Mouse (Mus musculus): ENCODE measurements at regions not wholly inside any gene's neighbourhood (a gene's known extent, or its start where the extent isn't known, plus 50 kb on each side); places are given as distances from the start of the nearest gene placed in this dataset.

GRCm38 (mm10) chr2:11005806-11006205 lies 166.1 kb upstream of the Prkcq start:
- Histone ChIP-seq H3K36me3 (replicated peaks) (no peaks in the 10 kb centered on the region), H3K27me3 (no peaks in the 10 kb centered on the region), H3K9me3 (replicated peaks) (no peaks in the 10 kb centered on the region), H3K9ac (no peak overlapping the region), H3K4me2 (no peak overlapping the region), H3K4me3 (replicated peaks) (no peak overlapping the region), H3K4me1 (replicated peaks) (no peaks in the 10 kb centered on the region), H3K27ac (replicated peaks) (no peak overlapping the region)
- ATAC-seq (ENCODE audit: insufficient read depth): no peak
- 14% methylated on average over 2 of the region's 2 CpGs for WGBS (ENCODE audit: insufficient replicate concordance)

- Histone ChIP-seq H3K4me1 (replicated peaks) (no peaks in the 10 kb centered on the region), H3K4me2 (no peak overlapping the region), H3K36me3 (replicated peaks) (no peaks in the 10 kb centered on the region), H3K9ac (no peak overlapping the region), H3K9me3 (replicated peaks) (no peaks in the 10 kb centered on the region), H3K4me3 (replicated peaks) (no peak overlapping the region), H3K27ac (replicated peaks) (no peak overlapping the region), H3K27me3 (no peaks in the 10 kb centered on the region)
- WGBS (ENCODE audit: insufficient replicate concordance): 62% methylated on average over 11 of the region's 11 CpGs
- ATAC-seq (ENCODE audit: insufficient read depth): no peak
Observed at GRCm38 (mm10) chr2:11011041-11011962, 160.6 kb upstream of the Prkcq start.

- no peak overlapping the region for H3K4me2 ChIP-seq
- 55% methylated on average over 4 of the region's 4 CpGs for WGBS (ENCODE audit: insufficient replicate concordance)
Observed at GRCm38 (mm10) chr2:11012312-11012860, 159.5 kb upstream of the Prkcq start.

DNA sequence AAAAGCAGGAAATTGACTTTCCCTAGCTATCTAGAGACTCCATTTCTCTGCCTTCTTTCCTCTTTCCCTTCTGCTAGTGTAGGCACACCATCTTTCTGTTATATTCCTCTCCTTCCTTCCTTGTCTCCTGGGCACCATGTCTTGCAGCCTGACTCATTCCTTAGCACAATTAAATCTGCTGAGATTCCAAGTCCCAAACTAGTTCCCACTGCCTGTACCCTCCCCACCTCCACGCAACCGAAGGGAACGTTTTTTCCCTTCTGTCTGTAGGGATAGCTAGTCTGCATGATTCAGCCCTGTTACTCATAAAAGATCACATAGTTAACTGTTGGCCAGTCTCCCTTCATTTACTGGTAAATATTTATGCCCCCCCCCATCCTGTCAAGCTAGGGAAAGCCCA lies 158.8 kb upstream of the Prkcq start:
- no peak for ATAC-seq (ENCODE audit: insufficient read depth)
- Histone ChIP-seq H3K9ac (no peak overlapping the region), H3K27ac (replicated peaks) (no peak overlapping the region), H3K4me1 (replicated peaks) (no peaks in the 10 kb centered on the region), H3K9me3 (replicated peaks) (no peaks in the 10 kb centered on the region), H3K27me3 (no peaks in the 10 kb centered on the region), H3K36me3 (replicated peaks) (no peaks in the 10 kb centered on the region), H3K4me3 (replicated peaks) (no peak overlapping the region), H3K4me2 (no peak overlapping the region)
- 80% methylated on average over 3 of the region's 3 CpGs for WGBS (ENCODE audit: insufficient replicate concordance)

More at GRCm38 (mm10) chr2:11012312-11012860, 159.5 kb upstream of the Prkcq start:
- Histone ChIP-seq H3K27ac (replicated peaks) (no peak overlapping the region), H3K4me1 (replicated peaks) (no peaks in the 10 kb centered on the region), H3K36me3 (replicated peaks) (no peaks in the 10 kb centered on the region), H3K9me3 (replicated peaks) (no peaks in the 10 kb centered on the region), H3K27me3 (no peaks in the 10 kb centered on the region), H3K9ac (no peak overlapping the region), H3K4me3 (replicated peaks) (no peak overlapping the region)
- ATAC-seq (ENCODE audit: insufficient read depth): no peak

DNA sequence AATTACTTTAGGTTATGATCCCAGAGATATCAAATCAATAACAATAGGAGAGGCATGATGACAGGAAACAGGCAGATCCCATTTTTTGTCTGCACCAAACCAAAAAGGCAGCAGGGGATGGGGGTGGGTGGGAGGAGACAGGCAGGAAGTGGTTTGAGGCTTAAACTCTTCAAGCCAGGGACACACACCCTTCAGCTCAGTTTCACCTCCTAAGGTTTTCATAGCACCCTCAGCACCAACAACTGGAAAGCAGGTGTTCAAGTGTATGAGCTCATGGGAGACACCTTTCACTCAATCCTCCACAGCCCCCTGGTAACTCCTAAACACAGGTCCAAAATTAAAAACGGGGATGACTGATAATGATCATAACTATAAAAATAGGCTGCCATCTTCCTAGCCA lies 155.5 kb upstream of the Prkcq start:
- H3K9me3 ChIP-seq (replicated peaks): no peaks in the 10 kb centered on the region
- no peak overlapping the region for H3K9ac ChIP-seq
- no peak overlapping the region for H3K4me2 ChIP-seq
- no peaks in the 10 kb centered on the region for H3K36me3 ChIP-seq (replicated peaks)
- H3K27ac ChIP-seq (replicated peaks): no peak overlapping the region
- H3K4me1 ChIP-seq (replicated peaks): no peaks in the 10 kb centered on the region
- no peak for ATAC-seq (ENCODE audit: insufficient read depth)
- WGBS (ENCODE audit: insufficient replicate concordance): 45% methylated on average over 1 of the region's 1 CpGs
- H3K27me3 ChIP-seq: no peaks in the 10 kb centered on the region
- no peak overlapping the region for H3K4me3 ChIP-seq (replicated peaks)

DNA sequence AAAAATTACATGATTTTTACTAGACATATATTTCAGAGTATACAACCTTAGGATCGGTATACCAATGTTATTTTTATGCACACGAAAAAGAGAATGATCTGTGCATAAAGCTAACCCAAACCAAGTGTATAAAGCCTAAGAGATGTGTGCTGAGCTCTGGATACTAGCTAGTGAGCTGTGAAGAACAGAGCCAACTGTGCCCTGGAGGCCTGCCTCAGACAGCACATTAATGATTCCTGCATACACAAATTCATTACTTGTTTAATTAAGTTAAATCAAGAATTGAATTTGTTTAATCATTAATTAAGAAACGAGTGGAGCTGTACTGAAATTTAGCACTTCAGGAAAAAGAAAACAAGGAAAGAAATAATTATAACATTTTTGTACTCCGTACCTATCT lies 139.0 kb upstream of the Prkcq start:
- Histone ChIP-seq H3K4me2 (no peak overlapping the region), H3K27ac (replicated peaks) (no peak overlapping the region), H3K9me3 (replicated peaks) (no peaks in the 10 kb centered on the region), H3K27me3 (no peaks in the 10 kb centered on the region), H3K36me3 (replicated peaks) (no peaks in the 10 kb centered on the region), H3K4me1 (replicated peaks) (no peaks in the 10 kb centered on the region), H3K9ac (no peak overlapping the region), H3K4me3 (replicated peaks) (no peak overlapping the region)
- ATAC-seq (ENCODE audit: insufficient read depth): no peak
- 52% methylated on average over 4 of the region's 4 CpGs for WGBS (ENCODE audit: insufficient replicate concordance)

DNA sequence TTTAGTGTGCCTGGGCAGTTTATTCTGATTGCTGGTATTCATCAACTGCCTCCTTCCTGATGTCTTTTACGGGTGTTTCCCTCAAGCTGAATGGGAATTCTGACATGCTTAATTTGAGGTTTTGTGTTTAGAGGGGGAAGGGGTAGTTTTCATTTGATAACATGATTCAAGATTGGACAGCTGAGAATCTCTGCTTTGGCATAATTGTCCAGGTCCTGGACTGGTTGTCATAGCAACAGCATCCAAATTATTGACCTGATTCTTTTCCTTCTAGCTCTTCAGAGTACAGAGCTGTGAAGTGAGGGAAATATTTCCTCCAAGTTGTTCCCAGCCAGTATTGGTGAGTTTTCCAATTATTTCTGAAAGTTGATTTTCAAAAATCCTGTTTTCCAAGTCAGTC lies 137.7 kb upstream of the Prkcq start:
- 53% methylated on average over 1 of the region's 1 CpGs for WGBS (ENCODE audit: insufficient replicate concordance)
- no peak overlapping the region for H3K27ac ChIP-seq (replicated peaks)
- no peaks in the 10 kb centered on the region for H3K9me3 ChIP-seq (replicated peaks)
- no peak overlapping the region for H3K4me3 ChIP-seq (replicated peaks)
- no peak overlapping the region for H3K4me2 ChIP-seq
- no peak overlapping the region for H3K9ac ChIP-seq
- no peaks in the 10 kb centered on the region for H3K36me3 ChIP-seq (replicated peaks)
- ATAC-seq (ENCODE audit: insufficient read depth): no peak
- H3K27me3 ChIP-seq: no peaks in the 10 kb centered on the region
- H3K4me1 ChIP-seq (replicated peaks): no peaks in the 10 kb centered on the region

- H3K4me1 ChIP-seq (replicated peaks): no peaks in the 10 kb centered on the region
- no peak overlapping the region for H3K27ac ChIP-seq (replicated peaks)
- WGBS (ENCODE audit: insufficient replicate concordance): 65% methylated on average over 11 of the region's 11 CpGs
- no peak overlapping the region for H3K4me2 ChIP-seq
- H3K4me3 ChIP-seq (replicated peaks): no peak overlapping the region
- H3K9ac ChIP-seq: no peak overlapping the region
- no peaks in the 10 kb centered on the region for H3K27me3 ChIP-seq
- no peak for ATAC-seq (ENCODE audit: insufficient read depth)
- no peaks in the 10 kb centered on the region for H3K9me3 ChIP-seq (replicated peaks)
- H3K36me3 ChIP-seq (replicated peaks): no peaks in the 10 kb centered on the region
Observed at GRCm38 (mm10) chr2:11037343-11037742, 134.6 kb upstream of the Prkcq start.

DNA sequence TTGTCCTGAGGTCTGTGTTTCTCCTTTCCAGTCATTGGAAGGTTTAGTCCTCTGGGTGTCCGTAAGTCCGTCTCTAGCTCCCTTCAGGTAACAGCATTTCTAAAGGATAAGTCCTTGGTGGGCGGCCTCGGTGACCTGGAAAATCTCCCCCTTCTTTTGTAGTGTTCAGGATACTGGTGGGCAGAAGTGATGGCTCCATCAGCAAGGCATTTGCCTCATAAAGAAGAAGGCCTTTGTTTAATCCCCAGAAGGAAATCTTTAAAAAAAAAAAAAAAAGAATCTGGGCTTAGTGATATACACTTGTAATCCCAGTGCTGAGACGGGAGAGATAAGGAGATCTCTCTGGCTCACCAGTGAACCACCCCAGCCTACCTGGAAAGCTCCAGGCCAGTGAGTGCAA lies 133.5 kb upstream of the Prkcq start:
- no peak overlapping the region for H3K27ac ChIP-seq (replicated peaks)
- H3K27me3 ChIP-seq: no peaks in the 10 kb centered on the region
- ATAC-seq (ENCODE audit: insufficient read depth): no peak
- no peak overlapping the region for H3K9ac ChIP-seq
- no peaks in the 10 kb centered on the region for H3K9me3 ChIP-seq (replicated peaks)
- no peak overlapping the region for H3K4me3 ChIP-seq (replicated peaks)
- H3K36me3 ChIP-seq (replicated peaks): no peaks in the 10 kb centered on the region
- no peak overlapping the region for H3K4me2 ChIP-seq
- H3K4me1 ChIP-seq (replicated peaks): no peaks in the 10 kb centered on the region
- WGBS (ENCODE audit: insufficient replicate concordance): 65% methylated on average over 5 of the region's 5 CpGs

GRCm38 (mm10) chr2:11040005-11040404 lies 131.9 kb upstream of the Prkcq start:
- no peak overlapping the region for H3K27ac ChIP-seq (replicated peaks)
- no peak overlapping the region for H3K4me3 ChIP-seq (replicated peaks)
- no peak overlapping the region for H3K9ac ChIP-seq
- H3K36me3 ChIP-seq (replicated peaks): no peaks in the 10 kb centered on the region
- no peaks in the 10 kb centered on the region for H3K4me1 ChIP-seq (replicated peaks)
- ATAC-seq (ENCODE audit: insufficient read depth): no peak
- H3K4me2 ChIP-seq: no peak overlapping the region
- no peaks in the 10 kb centered on the region for H3K27me3 ChIP-seq
- no peaks in the 10 kb centered on the region for H3K9me3 ChIP-seq (replicated peaks)
- WGBS (ENCODE audit: insufficient replicate concordance): 45% methylated on average over 2 of the region's 2 CpGs

GRCm38 (mm10) chr2:11044727-11045274 lies 127.1 kb upstream of the Prkcq start:
- H3K4me2 ChIP-seq: no peak overlapping the region
- H3K27ac ChIP-seq (replicated peaks): no peak overlapping the region
- H3K4me1 ChIP-seq (replicated peaks): no peaks in the 10 kb centered on the region
- WGBS (ENCODE audit: insufficient replicate concordance): 68% methylated on average over 3 of the region's 3 CpGs
- H3K27me3 ChIP-seq: no peaks in the 10 kb centered on the region
- H3K9me3 ChIP-seq (replicated peaks): no peaks in the 10 kb centered on the region
- no peaks in the 10 kb centered on the region for H3K36me3 ChIP-seq (replicated peaks)
- H3K9ac ChIP-seq: no peak overlapping the region
- no peak for ATAC-seq (ENCODE audit: insufficient read depth)
- no peak overlapping the region for H3K4me3 ChIP-seq (replicated peaks)
